Mouse (Mus musculus) forebrain, embryonic 12.5 days (tissue): ENCODE results near the gene Ankrd27. TPM values are rescaled to one million over a fixed set of nuclear protein-coding genes. Genes with fewer than 3 reads are reported as not detected.
"Not testable (repeated sequence)": the region's sequence is repeated elsewhere in the genome, so short reads cannot be mapped to it uniquely, and the experiment has no call there.

Experiments
- ATAC-seq: fragments of 200-750 bp; cut with Nextera tagmentation; 2 replicates; pipeline ENCODE4 v1.8.0; 2017; ENCODE audit warnings: moderate TSS enrichment; ENCODE audit not compliant: low FRiP score
- H3K27ac ChIP-seq: fragments of 300-500 bp; sonication (generic); 2 replicates; pipeline ENCODE4 v1.5.1; 2016; ENCODE audit warnings: mild to moderate bottlenecking
- H3K27me3 ChIP-seq: fragments of 300-500 bp; sonication (generic); 2 replicates; pipeline ENCODE4 v1.6.1; 2016; ENCODE audit warnings: mild to moderate bottlenecking
- H3K36me3 ChIP-seq: fragments of 300-500 bp; sonication (generic); replicated peaks from 2 replicates; pipeline ENCODE4 v1.6.1; 2016; ENCODE audit warnings: mild to moderate bottlenecking
- H3K4me1 ChIP-seq: fragments of 300-500 bp; sonication (generic); 2 replicates; pipeline ENCODE4 v1.6.1; 2016
- H3K4me2 ChIP-seq: fragments of 300-500 bp; sonication (generic); 2 replicates; pipeline ENCODE4 v1.6.1; 2016; ENCODE audit warnings: mild to moderate bottlenecking, moderate library complexity
- H3K4me3 ChIP-seq: fragments of 300-500 bp; sonication (generic); replicated peaks from 2 replicates; pipeline ENCODE4 v1.5.1; 2016; ENCODE audit warnings: mild to moderate bottlenecking
- H3K9ac ChIP-seq: fragments of 300-500 bp; sonication (generic); 2 replicates; pipeline ENCODE4 v1.6.1; 2016; ENCODE audit warnings: mild to moderate bottlenecking
- H3K9me3 ChIP-seq: fragments of 300-500 bp; sonication (generic); 2 replicates; pipeline ENCODE4 v1.6.1; 2016
- WGBS: fragments of 180-500 bp; shearing (Covaris S2); methylation state at CpG from one replicate; pipeline ENCODE4 v1.1.7; 2016; 5-methylcytosine and 5-hydroxymethylcytosine counted together
- polyA plus RNA-seq: library from polyadenylated mRNA; unstranded; fragments of >200 nt; fragmentation: Nextera tagmentation; extraction: Ambion mirVana; gene quantifications from 2 replicates; pipeline ENCODE4 v1.2.1, GENCODE M21; 2016

Gene Ankrd27
- polyA plus RNA-seq, 1 experiment from 2014 or later: 33.4 TPM

GRCm38 (mm10) chr7:35563071-35563470 is 23.0 kb upstream of the Ankrd27 start:
- H3K9ac ChIP-seq: no peak overlapping the region
- no peaks in the 10 kb centered on the region for H3K4me1 ChIP-seq
- H3K36me3 ChIP-seq: no peaks in the 10 kb centered on the region
- H3K4me3 ChIP-seq: no peak overlapping the region
- peaks cover 9% of the 10 kb centered on the region; the same call in 1 of the 2 replicates for H3K27me3 ChIP-seq
- no peak overlapping the region for H3K4me2 ChIP-seq
- H3K9me3 ChIP-seq: no peaks in the 10 kb centered on the region
- H3K27ac ChIP-seq: no peak overlapping the region
- no peak for ATAC-seq
- WGBS: 75% methylated on average over 11 of the region's 11 CpGs

- no peak overlapping the region for H3K4me2 ChIP-seq
- H3K36me3 ChIP-seq: no peaks in the 10 kb centered on the region
- no peaks in the 10 kb centered on the region for H3K9me3 ChIP-seq
- no peak overlapping the region for H3K27ac ChIP-seq
- ATAC-seq: no peak
- no peaks in the 10 kb centered on the region for H3K4me1 ChIP-seq
- H3K9ac ChIP-seq: no peak overlapping the region
- H3K27me3 ChIP-seq: peaks cover 9% of the 10 kb centered on the region; the same call in 1 of the 2 replicates
- WGBS: 94% methylated on average over 2 of the region's 2 CpGs
- no peak overlapping the region for H3K4me3 ChIP-seq
Measured at GRCm38 (mm10) chr7:35564067-35564865, 21.8 kb upstream of the Ankrd27 start.

GRCm38 (mm10) chr7:35564872-35565271 is 21.2 kb upstream of the Ankrd27 start:
- not testable (repeated sequence) for H3K27ac ChIP-seq, H3K9me3 ChIP-seq, H3K27me3 ChIP-seq, ATAC-seq, H3K4me1 ChIP-seq, H3K4me2 ChIP-seq, H3K4me3 ChIP-seq, H3K9ac ChIP-seq, H3K36me3 ChIP-seq
- WGBS: 90% methylated on average over 10 of the region's 10 CpGs

GRCm38 (mm10) chr7:35565965-35566364 is 20.1 kb upstream of the Ankrd27 start:
- not testable (repeated sequence) for H3K4me3 ChIP-seq, H3K36me3 ChIP-seq, H3K27me3 ChIP-seq, H3K27ac ChIP-seq, ATAC-seq, H3K9me3 ChIP-seq, H3K9ac ChIP-seq, H3K4me2 ChIP-seq, H3K4me1 ChIP-seq
- 82% methylated on average over 13 of the region's 13 CpGs for WGBS

GRCm38 (mm10) chr7:35569724-35570123 is 16.3 kb upstream of the Ankrd27 start:
- H3K27me3 ChIP-seq: 0 out of 2 replicates have a peak, but pooled peaks cover 10% of the 10 kb centered on the region
- not testable (repeated sequence) for H3K4me2 ChIP-seq, H3K36me3 ChIP-seq, H3K27ac ChIP-seq, H3K9me3 ChIP-seq, H3K9ac ChIP-seq, ATAC-seq, H3K4me3 ChIP-seq, H3K4me1 ChIP-seq
- 95% methylated on average over 4 of the region's 4 CpGs for WGBS

GRCm38 (mm10) chr7:35570883-35571282 is 15.2 kb upstream of the Ankrd27 start:
- not testable (repeated sequence) for ATAC-seq, H3K9me3 ChIP-seq, H3K4me3 ChIP-seq, H3K4me1 ChIP-seq, H3K36me3 ChIP-seq, H3K4me2 ChIP-seq, H3K9ac ChIP-seq, H3K27ac ChIP-seq
- WGBS: 16% methylated on average over 6 of the region's 6 CpGs
- 0 out of 2 replicates have a peak, but pooled peaks cover 10% of the 10 kb centered on the region for H3K27me3 ChIP-seq

- no peaks in the 10 kb centered on the region for H3K36me3 ChIP-seq
- WGBS: 28% methylated on average over 4 of the region's 4 CpGs
- H3K27ac ChIP-seq: no peak overlapping the region
- no peak overlapping the region for H3K4me2 ChIP-seq
- no peak overlapping the region for H3K4me3 ChIP-seq
- no peak overlapping the region for H3K9ac ChIP-seq
- ATAC-seq: no peak
- H3K27me3 ChIP-seq: peaks cover 34% of the 10 kb centered on the region
- H3K9me3 ChIP-seq: no peaks in the 10 kb centered on the region
- H3K4me1 ChIP-seq: peaks cover 8% of the 10 kb centered on the region
Measured at GRCm38 (mm10) chr7:35579849-35580248, 6.2 kb upstream of the Ankrd27 start.

- WGBS: 68% methylated on average over 5 of the region's 5 CpGs
- Histone ChIP-seq H3K9me3 (no peaks in the 10 kb centered on the region), H3K9ac (no peak overlapping the region), H3K36me3 (no peaks in the 10 kb centered on the region), H3K4me2 (no peak overlapping the region), H3K27me3 (peaks cover 41% of the 10 kb centered on the region), H3K27ac (no peak overlapping the region), H3K4me3 (no peak overlapping the region), H3K4me1 (peaks cover 24% of the 10 kb centered on the region)
- no peak for ATAC-seq
Measured at GRCm38 (mm10) chr7:35582719-35583118, 3.3 kb upstream of the Ankrd27 start.

- Histone ChIP-seq H3K4me2 (no peak overlapping the region), H3K27me3 (peaks cover 41% of the 10 kb centered on the region), H3K4me3 (no peak overlapping the region), H3K9me3 (no peaks in the 10 kb centered on the region), H3K4me1 (peaks cover 26% of the 10 kb centered on the region), H3K27ac (no peak overlapping the region), H3K9ac (no peak overlapping the region), H3K36me3 (no peaks in the 10 kb centered on the region)
- 6% methylated on average over 11 of the region's 11 CpGs for WGBS
- no peak for ATAC-seq
Measured at GRCm38 (mm10) chr7:35583476-35584025, 2.5 kb upstream of the Ankrd27 start.

GRCm38 (mm10) chr7:35584068-35584785 is 1.8 kb upstream of the Ankrd27 start:
- H3K9me3 ChIP-seq: no peaks in the 10 kb centered on the region
- WGBS: 3% methylated on average over 36 of the region's 36 CpGs
- peaks cover 41% of the 10 kb centered on the region for H3K27me3 ChIP-seq
- peak overlapping the region; percentile 72 for H3K4me3 ChIP-seq
- peaks cover 26% of the 10 kb centered on the region for H3K4me1 ChIP-seq
- no peak overlapping the region for H3K27ac ChIP-seq
- no peaks in the 10 kb centered on the region for H3K36me3 ChIP-seq
- no peak for ATAC-seq
- H3K9ac ChIP-seq: peak overlapping the region; percentile 53
- H3K4me2 ChIP-seq: peak overlapping the region; percentile 99

- under 1% methylated on average over 50 of the region's 50 CpGs for WGBS
- Histone ChIP-seq H3K4me2 (peak overlapping the region; percentile 99), H3K4me1 (peaks cover 26% of the 10 kb centered on the region), H3K9me3 (no peaks in the 10 kb centered on the region), H3K27ac (no peak overlapping the region), H3K36me3 (no peaks in the 10 kb centered on the region), H3K27me3 (peaks cover 41% of the 10 kb centered on the region), H3K9ac (peak overlapping the region; percentile 53), H3K4me3 (peak overlapping the region; percentile 72)
- ATAC-seq: no peak
Measured at GRCm38 (mm10) chr7:35584786-35585190, 1.3 kb upstream of the Ankrd27 start.

- H3K4me3 ChIP-seq: peak within 1 kb of the TSS; percentile 72
- H3K27me3 ChIP-seq: peaks cover 41% of the 10 kb centered on the region
- ATAC-seq: peak; percentile 61
- H3K4me2 ChIP-seq: peak within 1 kb of the TSS; percentile 99
- no peaks in the 10 kb centered on the region for H3K9me3 ChIP-seq
- H3K36me3 ChIP-seq: no peaks in the 10 kb centered on the region
- peaks cover 26% of the 10 kb centered on the region for H3K4me1 ChIP-seq
- 1% methylated on average over 45 of the region's 45 CpGs for WGBS
- H3K27ac ChIP-seq: peak within 1 kb of the TSS; percentile 70; the same call in 1 of the 2 replicates
- H3K9ac ChIP-seq: peak within 1 kb of the TSS; percentile 75
Measured at GRCm38 (mm10) chr7:35585191-35586054, 621 bp upstream of the Ankrd27 start, which contains the start of gene Rgs9bp. Gene Rgs9bp (minus strand): TSS chr7:35585582.
